In genomic region chr2:20209359-20209758, GRCm38 (mm10) we compare ENCODE assay signal across 24 mouse cellular contexts.
DNase-seq lines count a peak whose midpoint lies in the region; ATAC-seq and TF ChIP-seq lines count a peak whose summit lies in the region.
"Had no signal": no experiment of that assay in that cellular context is flagged by ENCODE, and none has a peak within 500 bp of the region (broad histone marks: within the 10 kb centered on the region; RNA-seq: fewer than 3 reads in every experiment).

No protein-coding gene starts in this region.

- H3K4me2 ChIP-seq in kidney, embryonic 16.5 days (replicated peaks; ENCODE audit: low read depth, low read length): no peak overlapping the region
- H3K4me2 ChIP-seq: forebrain, embryonic 13.5 days; heart, embryonic 12.5 days; heart, embryonic 15.5 days; hindbrain, embryonic 12.5 days; hindbrain, embryonic 15.5 days had no signal

- peak; percentile 13 for DNase-seq in A20 (ENCODE audit: low read depth, low spot score)
- no peak for DNase-seq in G1E (ENCODE audit: low spot score)
- DNase-seq in WW6 (ENCODE audit: low read depth, low spot score): peak; percentile 56
- no peak for DNase-seq in heart, postnatal 25 days (ENCODE audit: low spot score)
- DNase-seq in yolk sac, embryonic 10.5 days (ENCODE audit: low spot score): no peak
- no peak for DNase-seq in gastrocnemius, postnatal 36 days
- DNase-seq: adrenal gland, adult 8-10 months; adrenal gland, postnatal 25 days; cerebellum, adult 11-12 months; cerebellum, adult 9-10 months; gastrocnemius, adult 2 months; gastrocnemius, postnatal 14 days; kidney, adult 2 months had no signal

- H3K36me3 ChIP-seq in ES-Bruce4 (ENCODE audit: control insufficient read depth, insufficient read depth, low read length, poor library complexity, severe bottlenecking) (no peaks in the 10 kb centered on the region), G1E (replicated peaks) (no peaks in the 10 kb centered on the region)
- no peaks in the 10 kb centered on the region for H3K36me3 ChIP-seq in kidney, embryonic 16.5 days (ENCODE audit: insufficient read depth, low read length)
- H3K36me3 ChIP-seq: forebrain, embryonic 10.5 days; heart, embryonic 12.5 days; heart, embryonic 15.5 days; hindbrain, embryonic 12.5 days; hindbrain, embryonic 15.5 days had no signal

- intact Hi-C loops in heart, postnatal 25 days (cut with DNase I): no loop called here
- intact Hi-C loops in gastrocnemius, postnatal 36 days (cut with DNase I): no loop called here

- TF ChIP-seq EP300 in ES-Bruce4 (IDR thresholded peaks at IDR 0.05; ENCODE audit: insufficient read depth, low read depth, low read length): peak; percentile 95

- no peaks in the 10 kb centered on the region for H3K27me3 ChIP-seq in ES-Bruce4 (ENCODE audit: control insufficient read depth, insufficient read depth, low read length, poor library complexity, severe bottlenecking)
- H3K27me3 ChIP-seq in G1E (ENCODE audit: insufficient read depth, low read length): no peaks in the 10 kb centered on the region
- no peaks in the 10 kb centered on the region for H3K27me3 ChIP-seq in kidney, embryonic 16.5 days (ENCODE audit: insufficient read depth, low read length)
- H3K27me3 ChIP-seq: forebrain, embryonic 13.5 days; heart, embryonic 12.5 days; heart, embryonic 15.5 days; hindbrain, embryonic 12.5 days; hindbrain, embryonic 15.5 days had no signal

- H3K4me3 ChIP-seq in ES-Bruce4 (ENCODE audit: low read depth, low read length) (no peak overlapping the region), G1E (ENCODE audit: low read depth, low read length) (no peak overlapping the region)
- no peak overlapping the region for H3K4me3 ChIP-seq in kidney, embryonic 16.5 days (ENCODE audit: low read length)
- H3K4me3 ChIP-seq: forebrain, embryonic 10.5 days; forebrain, embryonic 13.5 days; gastrocnemius, adult 2 months; heart, embryonic 12.5 days; heart, embryonic 15.5 days; hindbrain, embryonic 12.5 days; hindbrain, embryonic 15.5 days had no signal

- H3K4me1 ChIP-seq in ES-Bruce4 (ENCODE audit: control insufficient read depth, insufficient read depth, low read length) (peaks cover 4% of the 10 kb centered on the region), G1E (ENCODE audit: insufficient read depth, low read depth, low read length) (no peaks in the 10 kb centered on the region)
- no peaks in the 10 kb centered on the region for H3K4me1 ChIP-seq in kidney, embryonic 16.5 days (ENCODE audit: insufficient read depth, low read length)
- H3K4me1 ChIP-seq: forebrain, embryonic 10.5 days; forebrain, embryonic 13.5 days; hindbrain, embryonic 12.5 days; hindbrain, embryonic 15.5 days had no signal

- peak overlapping the region; percentile 68; the same call in 1 of the 2 replicates for H3K27ac ChIP-seq in ES-Bruce4 (ENCODE audit: insufficient read depth, low read length)
- no peak overlapping the region for H3K27ac ChIP-seq in kidney, embryonic 16.5 days (ENCODE audit: low read length)
- H3K27ac ChIP-seq: forebrain, embryonic 10.5 days; forebrain, embryonic 13.5 days; gastrocnemius, adult 2 months; heart, embryonic 15.5 days; hindbrain, embryonic 12.5 days; hindbrain, embryonic 15.5 days had no signal

- H3K9me3 ChIP-seq in ES-Bruce4 (replicated peaks; ENCODE audit: control insufficient read depth, insufficient read depth, low read length, poor library complexity, severe bottlenecking) (0 out of 2 replicates have a peak, but pooled peaks cover 4% of the 10 kb centered on the region), G1E (replicated peaks) (no peaks in the 10 kb centered on the region)
- no peaks in the 10 kb centered on the region for H3K9me3 ChIP-seq in kidney, embryonic 16.5 days (ENCODE audit: low read length)
- H3K9me3 ChIP-seq: forebrain, embryonic 10.5 days; forebrain, embryonic 13.5 days; heart, embryonic 12.5 days; heart, embryonic 15.5 days; hindbrain, embryonic 12.5 days; hindbrain, embryonic 15.5 days had no signal

- WGBS in kidney, embryonic 16.5 days: 81% methylated on average over 4 of the region's 4 CpGs

- peak; percentile 34; the same call in 1 of the 2 replicates for ATAC-seq in G1E (ENCODE audit: extremely low read depth, insufficient number of reproducible peaks, low FRiP score, poor library complexity, severe bottlenecking)
- no peak for ATAC-seq in kidney, embryonic 16.5 days (ENCODE audit: low FRiP score, low TSS enrichment)
- ATAC-seq: activated CD4-positive, CD25-positive, alpha-beta regulatory T cell, adult 4 months; forebrain, embryonic 13.5 days; forebrain, embryonic 16.5 days; intestine, postnatal 0 days had no signal

- no peak for TF ChIP-seq CTCF in ES-Bruce4 (IDR thresholded peaks at IDR 0.05; ENCODE audit: low read depth, low read length)
- no peak for TF ChIP-seq CTCF in G1E (IDR thresholded peaks at IDR 0.05; ENCODE audit: low read depth, low read length)

- TF ChIP-seq POLR2A in ES-Bruce4 (IDR thresholded peaks at IDR 0.05; ENCODE audit: insufficient read depth, low read length): no peak

- no peak overlapping the region for H3K9ac ChIP-seq in ES-Bruce4 (ENCODE audit: low read depth, poor library complexity, severe bottlenecking)
- H3K9ac ChIP-seq in kidney, embryonic 16.5 days (replicated peaks; ENCODE audit: low read length): no peak overlapping the region
- H3K9ac ChIP-seq: forebrain, embryonic 13.5 days; heart, embryonic 12.5 days; heart, embryonic 15.5 days; hindbrain, embryonic 12.5 days; hindbrain, embryonic 15.5 days had no signal

Comparison
In these comparisons a context has a peak if more than half of its experiments do, and no peak if none do; other contexts are left out.
1. DNase-seq: peak in A20 (single experiment) and WW6 (single experiment); none in G1E (single experiment), heart, postnatal 25 days (single experiment), yolk sac, embryonic 10.5 days (single experiment) and gastrocnemius, postnatal 36 days (0 of 2).